Mouse (Mus musculus): Measurements from ENCODE around the gene Kxd1.

- TF ChIP-seq CTCF (IDR thresholded peaks at IDR 0.05; ENCODE audit: low read depth) (no peak), EP300 (optimal IDR thresholded peaks at IDR 0.05) (no peak)
These were observed 61.5 kb downstream of the Kxd1 start for GRCm38 (mm10) chr8:70466305-70466704.
